Mouse (Mus musculus): ENCODE data around the gene Scd1.

- TF ChIP-seq FOSL1 (IDR thresholded peaks at IDR 0.05; ENCODE audit: insufficient read depth, low read length, poor library complexity, severe bottlenecking) (no peak), MYOG (IDR thresholded peaks at IDR 0.05; ENCODE audit: control insufficient read depth, extremely low read depth, insufficient read length) (no peak), MAX (IDR thresholded peaks at IDR 0.05) (no peak), CTCF (IDR thresholded peaks at IDR 0.05; ENCODE audit: control insufficient read depth, insufficient read depth, insufficient read length) (no peak), CEBPB (IDR thresholded peaks at IDR 0.05; ENCODE audit: low read depth) (no peak), MYOD1 (IDR thresholded peaks at IDR 0.05; ENCODE audit: control insufficient read depth, insufficient read length, low read depth) (no peak)
Measured at GRCm38 (mm10) chr19:44455356-44455755, 47.7 kb upstream of the Scd1 start.
